Mouse (Mus musculus) myocyte (in vitro differentiated cells): ENCODE results near the gene Tmem167b.

Source experiments
- CEBPB ChIP-seq: IDR thresholded peaks from 2 replicates; pipeline ENCODE4 v1.6.1; 2011; ENCODE audit warnings: mild to moderate bottlenecking, moderate library complexity; ENCODE audit not compliant: poor library complexity, insufficient read depth, severe bottlenecking
- E2F4 ChIP-seq: IDR thresholded peaks from one replicate; pipeline ENCODE4 v1.6.1; 2011; ENCODE audit warnings: mild to moderate bottlenecking, control low read depth, moderate library complexity; ENCODE audit not compliant: insufficient read depth
- MAX ChIP-seq: IDR thresholded peaks from one replicate; pipeline ENCODE4 v1.6.1; 2011; ENCODE audit warnings: low read depth, mild to moderate bottlenecking, control low read depth
- MYOD1 ChIP-seq, 3 experiments: IDR thresholded peaks; one replicate each; pipeline ENCODE4 v1.6.1; 2011; ENCODE audit warnings: control low read depth in 2 of 3, low read depth in 2 of 3, mild to moderate bottlenecking in 2 of 3, moderate library complexity in 1 of 3; ENCODE audit not compliant: insufficient read length in 2 of 3, control insufficient read depth in 1 of 3
- MYOG ChIP-seq, 3 experiments: IDR thresholded peaks; one replicate each; pipeline ENCODE4 v1.6.1; 2011; ENCODE audit warnings: control low read depth in 2 of 3, low read depth in 2 of 3, mild to moderate bottlenecking in 2 of 3; ENCODE audit not compliant: insufficient read length in 2 of 3, control insufficient read depth in 1 of 3, insufficient read depth in 1 of 3
- POLR2A ChIP-seq: IDR thresholded peaks from one replicate; pipeline ENCODE4 v1.6.1; 2011; ENCODE audit warnings: low read depth, mild to moderate bottlenecking, control low read depth, moderate library complexity; ENCODE audit not compliant: insufficient read length
- SRF ChIP-seq: IDR thresholded peaks from one replicate; pipeline ENCODE4 v1.6.1; 2011; ENCODE audit warnings: low read depth; ENCODE audit not compliant: control insufficient read depth, insufficient read length
- TCF12 ChIP-seq: IDR thresholded peaks from one replicate; pipeline ENCODE4 v1.6.1; 2011; ENCODE audit warnings: mild to moderate bottlenecking, control low read depth; ENCODE audit not compliant: poor library complexity, insufficient read depth, severe bottlenecking
- TCF3 ChIP-seq: IDR thresholded peaks from one replicate; pipeline ENCODE4 v1.6.1; 2011; ENCODE audit warnings: low read depth, control low read depth; ENCODE audit not compliant: insufficient read length
- USF1 ChIP-seq: IDR thresholded peaks from one replicate; pipeline ENCODE4 v1.6.1; 2011; ENCODE audit warnings: low read depth, mild to moderate bottlenecking, control low read depth, moderate library complexity

DNA sequence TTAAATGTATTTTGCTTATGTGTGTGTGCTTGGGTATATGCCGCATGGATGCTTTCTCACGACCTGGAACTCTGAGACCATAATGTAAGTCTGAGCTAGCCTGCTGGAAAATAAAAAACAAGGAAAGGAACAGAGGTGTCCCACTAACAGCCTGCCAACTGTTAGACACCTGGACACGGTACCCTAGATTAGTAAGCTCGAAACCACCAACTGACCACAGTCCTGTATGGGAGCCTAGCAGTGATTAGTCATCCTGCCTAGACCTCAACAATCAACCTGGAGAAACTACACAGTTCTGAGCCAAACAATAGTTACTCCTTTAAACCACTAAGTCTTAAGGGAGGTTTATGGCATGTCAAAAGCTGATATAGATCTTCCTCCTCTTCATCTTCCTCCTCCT is 38.9 kb downstream of the Tmem167b start:
- TF ChIP-seq POLR2A, result no peak
- no peak for TF ChIP-seq MAX
- no peak for TF ChIP-seq MYOG (IDR thresholded peaks at IDR 0.05; ENCODE audit: control insufficient read depth in 1 of 3, insufficient read depth in 1 of 3, insufficient read length in 2 of 3, low read depth in 2 of 3)
- TF ChIP-seq CEBPB, result no peak
- no peak for TF ChIP-seq E2F4
- no peak for TF ChIP-seq USF1
- TF ChIP-seq MYOD1 (IDR thresholded peaks at IDR 0.05; ENCODE audit: control insufficient read depth in 1 of 3, insufficient read length in 2 of 3, low read depth in 2 of 3), result no peak
- no peak for TF ChIP-seq SRF
- no peak for TF ChIP-seq TCF12
- no peak for TF ChIP-seq TCF3
